Mouse (Mus musculus) C2C12 (cell line): ENCODE measurements at regions not wholly inside any gene's neighbourhood (a gene's known extent, or its start where the extent isn't known, plus 50 kb on each side); places are given as distances from the start of the nearest gene placed in this dataset.

Experiments
- CTCF ChIP-seq: IDR thresholded peaks from one replicate; pipeline ENCODE4 v1.5.1; 2011; ENCODE audit not compliant: control insufficient read depth, insufficient read depth, insufficient read length
- MAX ChIP-seq: IDR thresholded peaks from one replicate; pipeline ENCODE4 v1.6.1; 2011; ENCODE audit warnings: mild to moderate bottlenecking, control low read depth
- USF1 ChIP-seq: IDR thresholded peaks from one replicate; pipeline ENCODE4 v1.6.1; 2011; ENCODE audit warnings: low read depth, mild to moderate bottlenecking, control low read depth, moderate library complexity

DNA sequence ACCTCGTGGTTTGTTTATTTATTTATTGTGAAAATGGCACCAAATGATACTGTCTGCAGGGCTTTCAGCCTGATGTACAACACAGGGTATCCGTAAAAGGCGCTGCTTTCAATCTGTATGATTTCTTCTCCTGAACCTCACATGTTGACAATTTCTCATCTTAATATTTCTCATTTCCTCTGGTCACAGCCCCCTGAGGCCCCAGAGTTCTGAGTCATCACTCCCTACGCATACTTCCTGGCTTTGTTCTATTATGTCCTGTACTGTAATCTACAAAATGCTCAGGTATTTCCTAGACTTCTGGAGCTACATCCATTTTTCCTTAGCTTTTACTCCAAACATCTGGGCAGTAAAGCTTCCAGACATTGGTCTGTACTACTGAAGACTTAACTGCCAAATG lies 103.0 kb downstream of the Cnga2 start:
- TF ChIP-seq MAX, result no peak
- TF ChIP-seq CTCF, result no peak
- TF ChIP-seq USF1, result no peak
